Mouse (Mus musculus) frontal cortex, postnatal 14 days (tissue): ENCODE results near the gene Gm3183.
"Not testable (repeated sequence)": the region's sequence is repeated elsewhere in the genome, so short reads cannot be mapped to it uniquely, and the experiment has no call there.

Experiments used
- DNase-seq, 2 experiments: peaks; one replicate each; pipeline ENCODE4 v3.0.0; 2022; ENCODE audit warnings: low spot score in 2 of 2

Gene Gm3183

GRCm38 (mm10) chr5:94865136-94865535, at the start of gene Gm3183:
Gm3183 (plus strand) TSS chr5:94865436.
- not testable (repeated sequence) for DNase-seq
